Mouse (Mus musculus) liver, embryonic 14.5 days (tissue): ENCODE data around the gene Oard1. TPM values are rescaled to one million over a fixed set of nuclear protein-coding genes. Genes with fewer than 3 reads are reported as not detected.

Source experiments
- ATAC-seq: fragments of 200-750 bp; cut with Nextera tagmentation; 2 replicates; pipeline ENCODE4 v1.8.0; 2017; ENCODE audit warnings: moderate number of reproducible peaks, mild to moderate bottlenecking, moderate library complexity; ENCODE audit not compliant: insufficient read depth
- DNase-seq, 3 experiments: peaks; one replicate each; pipeline ENCODE4 v3.0.0-alpha.2; 2012 to 2013; ENCODE audit warnings: low read depth in 3 of 3, low spot score in 3 of 3
- H3K27ac ChIP-seq: fragments of 300-500 bp; sonication (generic); 2 replicates; pipeline ENCODE4 v1.5.1; 2014; ENCODE audit warnings: moderate library complexity, mild to moderate bottlenecking, control low read depth, inconsistent platforms
- H3K27me3 ChIP-seq: fragments of 300-500 bp; sonication (generic); 2 replicates; pipeline ENCODE4 v1.6.1; 2014; ENCODE audit warnings: mild to moderate bottlenecking, low read length, moderate library complexity; ENCODE audit not compliant: control insufficient read depth, insufficient read depth
- H3K36me3 ChIP-seq: fragments of 300-500 bp; sonication (generic); replicated peaks from 2 replicates; pipeline ENCODE4 v1.6.1; 2014; ENCODE audit warnings: low read depth; ENCODE audit not compliant: control insufficient read depth, insufficient read depth
- H3K4me1 ChIP-seq, 2 experiments: fragments of 200-500 bp in 1 of 2; fragments of 300-500 bp in 1 of 2; sonication (generic) in 1 of 2; replicated peaks; 2 replicates each; pipeline ENCODE4 v1.6.1; 2012 to 2014; ENCODE audit warnings: antibody characterized with exemption in 1 of 2, inconsistent platforms in 1 of 2, low read length in 1 of 2; ENCODE audit not compliant: control insufficient read depth in 2 of 2, insufficient read depth in 2 of 2
- H3K4me2 ChIP-seq: fragments of 300-500 bp; sonication (generic); 2 replicates; pipeline ENCODE4 v1.6.1; 2014; ENCODE audit warnings: low read depth, mild to moderate bottlenecking, control low read depth, moderate library complexity
- H3K4me3 ChIP-seq, 2 experiments: fragments of 200-500 bp in 1 of 2; fragments of 300-500 bp in 1 of 2; sonication (generic) in 1 of 2; 2 replicates each; pipeline ENCODE4 v1.5.1; 2012 to 2014; ENCODE audit warnings: low read depth in 2 of 2, low read length in 2 of 2, mild to moderate bottlenecking in 2 of 2, control low read depth in 1 of 2, inconsistent platforms in 1 of 2, moderate library complexity in 1 of 2; ENCODE audit not compliant: insufficient read depth in 1 of 2
- H3K9ac ChIP-seq: fragments of 300-500 bp; sonication (generic); replicated peaks from 2 replicates; pipeline ENCODE4 v1.6.1; 2014; ENCODE audit warnings: mild to moderate bottlenecking, control low read depth, moderate library complexity
- H3K9me3 ChIP-seq: fragments of 300-500 bp; sonication (generic); 2 replicates; pipeline ENCODE4 v1.6.1; 2016; ENCODE audit warnings: low read length, mixed read lengths; ENCODE audit not compliant: control insufficient read depth
- CTCF ChIP-seq: IDR thresholded peaks from 2 replicates; pipeline ENCODE4 v1.5.1; 2016; ENCODE audit warnings: antibody characterized with exemption, low read depth, control low read depth
- EP300 ChIP-seq: IDR thresholded peaks from 2 replicates; pipeline ENCODE4 v1.6.1; 2016; ENCODE audit warnings: antibody characterized with exemption, low read depth
- WGBS: fragments of 180-500 bp; shearing (Covaris S2); extraction: QIAGEN DNeasy Blood & Tissue Kit; methylation state at CpG from one replicate; pipeline ENCODE4 v1.1.7; 2014; ENCODE audit not compliant: insufficient replicate concordance; 5-methylcytosine and 5-hydroxymethylcytosine counted together
- polyA plus RNA-seq, 2 experiments: library from polyadenylated mRNA; depleted of rRNA in 1 of 2; stranded (reverse) in 1 of 2; unstranded in 1 of 2; fragments of >200 nt; fragmentation: Nextera tagmentation in 1 of 2; extraction: Ambion mirVana in 1 of 2; gene quantifications; 2 replicates each; pipeline versions ENCODE4 v1.2.1 to v1.2.3; 2012 to 2014

Gene Oard1
- polyA plus RNA-seq, 2 experiments = 28.2 to 51.1 TPM

- Histone ChIP-seq H3K4me3 (peak overlapping the region; percentile 43 to 91), H3K4me1 (peaks cover 45 to 52% of the 10 kb centered on the region in 2 experiments)
Measured at GRCm38 (mm10) chr17:48407154-48407553, 2.7 kb upstream of the Oard1 start.

GRCm38 (mm10) chr17:48407910-48408525 lies 1.8 kb upstream of the Oard1 start:
- H3K4me3 ChIP-seq = peak overlapping the region; percentile 80 to 91
- no peaks in the 10 kb centered on the region for H3K27me3 ChIP-seq
- peaks cover 43 to 49% of the 10 kb centered on the region in 2 experiments for H3K4me1 ChIP-seq
- TF ChIP-seq CTCF (no peak), EP300 (no peak)
- H3K36me3 ChIP-seq = peaks cover 16% of the 10 kb centered on the region
- 3% methylated on average over 8 of the region's 8 CpGs for whole genome bisulfite sequencing
- H3K4me2 ChIP-seq = peak overlapping the region; percentile 94
- H3K27ac ChIP-seq = peak overlapping the region; percentile 99
- DNase-seq (no peak), ATAC-seq (no peak)
- no peaks in the 10 kb centered on the region for H3K9me3 ChIP-seq
- peak overlapping the region; percentile 97 for H3K9ac ChIP-seq

More at GRCm38 (mm10) chr17:48407154-48407553, 2.7 kb upstream of the Oard1 start:
- Histone ChIP-seq H3K9me3 (no peaks in the 10 kb centered on the region), H3K27me3 (no peaks in the 10 kb centered on the region), H3K9ac (peak overlapping the region; percentile 97), H3K27ac (peak overlapping the region; percentile 99), H3K36me3 (peaks cover 11% of the 10 kb centered on the region), H3K4me2 (peak overlapping the region; percentile 94)
- ATAC-seq (no peak), DNase-seq (peak in 1 of 3 experiments; percentile 50)
- WGBS = 22% methylated on average over 4 of the region's 4 CpGs
- no peak for TF ChIP-seq CTCF
- TF ChIP-seq EP300 = peak; percentile 6; the same call in 1 of the 2 replicates

- Histone ChIP-seq H3K27ac (peak overlapping the region; percentile 99), H3K9ac (peak overlapping the region; percentile 97), H3K4me1 (peaks cover 43 to 49% of the 10 kb centered on the region in 2 experiments), H3K9me3 (no peaks in the 10 kb centered on the region), H3K4me3 (peak overlapping the region; percentile 80 to 91), H3K36me3 (peaks cover 16% of the 10 kb centered on the region), H3K27me3 (no peaks in the 10 kb centered on the region), H3K4me2 (peak overlapping the region; percentile 94)
- under 1% methylated on average over 47 of the region's 47 CpGs for WGBS
- peak; percentile 50 for ATAC-seq
- TF ChIP-seq CTCF (no peak), EP300 (no peak; the same call in 1 of the 2 replicates)
- peak; percentile 62 to 67 (median 66) for DNase-seq
Measured at GRCm38 (mm10) chr17:48408526-48409291, 1.1 kb upstream of the Oard1 start.

- Histone ChIP-seq H3K36me3 (peaks cover 29% of the 10 kb centered on the region), H3K27ac (peak overlapping the region; percentile 97), H3K27me3 (no peaks in the 10 kb centered on the region), H3K4me1 (peaks cover 33 to 34% of the 10 kb centered on the region in 2 experiments), H3K4me2 (peak overlapping the region; percentile 91), H3K4me3 (peak overlapping the region; percentile 77 to 91), H3K9ac (peak overlapping the region; percentile 88), H3K9me3 (no peaks in the 10 kb centered on the region)
- 1% methylated on average over 13 of the region's 13 CpGs for WGBS
- ATAC-seq = peak; percentile 33
- TF ChIP-seq CTCF (no peak), EP300 (no peak; the same call in 1 of the 2 replicates)
- DNase-seq = no peak
Measured at GRCm38 (mm10) chr17:48410299-48410785, 528 bp downstream of the Oard1 start.

GRCm38 (mm10) chr17:48411241-48411640 lies 1.4 kb downstream of the Oard1 start:
- peak overlapping the region; percentile 97 for H3K27ac ChIP-seq
- TF ChIP-seq EP300 (no peak), CTCF (no peak)
- no peak for ATAC-seq
- H3K27me3 ChIP-seq = no peaks in the 10 kb centered on the region
- H3K9me3 ChIP-seq = no peaks in the 10 kb centered on the region
- H3K9ac ChIP-seq = peak overlapping the region; percentile 88
- H3K4me3 ChIP-seq = peak overlapping the region; percentile 77 to 91
- 42% methylated on average over 8 of the region's 8 CpGs for WGBS
- H3K4me2 ChIP-seq = peak overlapping the region; percentile 91
- DNase-seq = no peak
- H3K36me3 ChIP-seq = peaks cover 38% of the 10 kb centered on the region
- H3K4me1 ChIP-seq = peaks cover 26 to 29% of the 10 kb centered on the region in 2 experiments
